Mouse (Mus musculus): Measurements from ENCODE around the gene Tnfrsf26. TPM values are rescaled to one million over a fixed set of nuclear protein-coding genes. Genes with fewer than 3 reads are reported as not detected.
A peak's percentile ranks its signal among the peaks of the same experiment; 100 is the strongest.

Tnfrsf26 gene
- total and polyA plus RNA-seq, 2 experiments from 2014 or later: 0.37 to 0.84 TPM

- Histone ChIP-seq H3K4me3 (ENCODE audit: low read depth, low read length) (peak overlapping the region; percentile 75), H3K4me2 (ENCODE audit: low read depth, low read length) (peak overlapping the region; percentile 69), H3K36me3 (replicated peaks; ENCODE audit: control insufficient read depth, insufficient read depth, low read length) (no peaks in the 10 kb centered on the region), H3K27me3 (ENCODE audit: control insufficient read depth, insufficient read depth, low read length) (no peaks in the 10 kb centered on the region), H3K4me1 (ENCODE audit: control insufficient read depth, insufficient read depth) (peaks cover 8% of the 10 kb centered on the region), H3K27ac (ENCODE audit: low read depth) (no peak overlapping the region; the same call in 1 of the 2 replicates), H3K9ac (replicated peaks; ENCODE audit: low read depth, low read length) (peak overlapping the region; percentile 75; the same call in 1 of the 2 replicates), H3K9me3 (replicated peaks; ENCODE audit: control insufficient read depth, low read length) (no peaks in the 10 kb centered on the region)
- DNase-seq (ENCODE audit: low spot score): no peak
- TF ChIP-seq EP300 (IDR thresholded peaks at IDR 0.05; ENCODE audit: low read depth) (no peak), CTCF (IDR thresholded peaks at IDR 0.05; ENCODE audit: low read depth) (no peak)
- WGBS: 8% methylated on average over 15 of the region's 15 CpGs
- ATAC-seq (ENCODE audit: insufficient read depth, low read depth): no peak
Measured at GRCm38 (mm10) chr7:143600231-143600740, 28.2 kb downstream of the Tnfrsf26 start.

GRCm38 (mm10) chr7:143599428-143600230 is 28.9 kb downstream of the Tnfrsf26 start, which contains the start of gene Cars:
Gene Cars, minus strand, starts transcription at chr7:143600090.
- peaks cover 8% of the 10 kb centered on the region for H3K4me1 ChIP-seq (ENCODE audit: control insufficient read depth, insufficient read depth)
- no peaks in the 10 kb centered on the region for H3K36me3 ChIP-seq (replicated peaks; ENCODE audit: control insufficient read depth, insufficient read depth, low read length)
- no peaks in the 10 kb centered on the region for H3K27me3 ChIP-seq (ENCODE audit: control insufficient read depth, insufficient read depth, low read length)
- H3K4me2 ChIP-seq (ENCODE audit: low read depth, low read length): peak within 1 kb of the TSS; percentile 69
- whole genome bisulfite sequencing: 1% methylated on average over 35 of the region's 35 CpGs
- peak; percentile 96 for ATAC-seq (ENCODE audit: insufficient read depth, low read depth)
- H3K4me3 ChIP-seq (ENCODE audit: low read depth, low read length): peak within 1 kb of the TSS; percentile 75
- H3K9me3 ChIP-seq (replicated peaks; ENCODE audit: control insufficient read depth, low read length): no peaks in the 10 kb centered on the region
- H3K27ac ChIP-seq (ENCODE audit: low read depth): peak within 1 kb of the TSS; percentile 18
- H3K9ac ChIP-seq (replicated peaks; ENCODE audit: low read depth, low read length): peak within 1 kb of the TSS; percentile 75
- TF ChIP-seq EP300 (IDR thresholded peaks at IDR 0.05; ENCODE audit: low read depth) (no peak), CTCF (IDR thresholded peaks at IDR 0.05; ENCODE audit: low read depth) (no peak)
- peak; percentile 93 for DNase-seq (ENCODE audit: low spot score)

- no peak for TF ChIP-seq CTCF (IDR thresholded peaks at IDR 0.05; ENCODE audit: low read depth)
- TF ChIP-seq EP300 (IDR thresholded peaks at IDR 0.05; ENCODE audit: low read depth): no peak
- Histone ChIP-seq H3K9ac (replicated peaks; ENCODE audit: low read depth, low read length) (no peak overlapping the region), H3K4me3 (ENCODE audit: low read depth, low read length) (no peak overlapping the region), H3K27ac (ENCODE audit: low read depth) (no peak overlapping the region), H3K4me2 (ENCODE audit: low read depth, low read length) (no peak overlapping the region), H3K9me3 (replicated peaks; ENCODE audit: control insufficient read depth, low read length) (no peaks in the 10 kb centered on the region), H3K4me1 (ENCODE audit: control insufficient read depth, insufficient read depth) (peaks cover 8% of the 10 kb centered on the region), H3K27me3 (ENCODE audit: control insufficient read depth, insufficient read depth, low read length) (no peaks in the 10 kb centered on the region), H3K36me3 (replicated peaks; ENCODE audit: control insufficient read depth, insufficient read depth, low read length) (0 out of 2 replicates have a peak, but pooled peaks cover 13% of the 10 kb centered on the region)
- WGBS: 43% methylated on average over 5 of the region's 5 CpGs
- ATAC-seq (ENCODE audit: insufficient read depth, low read depth): no peak
- no peak for DNase-seq (ENCODE audit: low spot score)
Measured at GRCm38 (mm10) chr7:143594865-143595264, 33.7 kb downstream of the Tnfrsf26 start.

GRCm38 (mm10) chr7:143592255-143592654 is 36.3 kb downstream of the Tnfrsf26 start:
- Histone ChIP-seq H3K4me2 (ENCODE audit: low read depth, low read length) (no peak overlapping the region), H3K36me3 (replicated peaks; ENCODE audit: control insufficient read depth, insufficient read depth, low read length) (peaks cover 24% of the 10 kb centered on the region; the same call in 1 of the 2 replicates), H3K4me3 (ENCODE audit: low read depth, low read length) (no peak overlapping the region), H3K4me1 (ENCODE audit: control insufficient read depth, insufficient read depth) (no peaks in the 10 kb centered on the region), H3K27ac (ENCODE audit: low read depth) (no peak overlapping the region), H3K9me3 (replicated peaks; ENCODE audit: control insufficient read depth, low read length) (no peaks in the 10 kb centered on the region), H3K27me3 (ENCODE audit: control insufficient read depth, insufficient read depth, low read length) (no peaks in the 10 kb centered on the region), H3K9ac (replicated peaks; ENCODE audit: low read depth, low read length) (no peak overlapping the region)
- no peak for ATAC-seq (ENCODE audit: insufficient read depth, low read depth)
- DNase-seq (ENCODE audit: low spot score): no peak
- TF ChIP-seq CTCF (IDR thresholded peaks at IDR 0.05; ENCODE audit: low read depth) (no peak), EP300 (IDR thresholded peaks at IDR 0.05; ENCODE audit: low read depth) (no peak)
- 91% methylated on average over 10 of the region's 10 CpGs for WGBS

- Histone ChIP-seq H3K9ac (replicated peaks; ENCODE audit: low read depth, low read length) (no peak overlapping the region), H3K9me3 (replicated peaks; ENCODE audit: control insufficient read depth, low read length) (no peaks in the 10 kb centered on the region), H3K27ac (ENCODE audit: low read depth) (no peak overlapping the region), H3K36me3 (replicated peaks; ENCODE audit: control insufficient read depth, insufficient read depth, low read length) (peaks cover 59% of the 10 kb centered on the region), H3K4me1 (ENCODE audit: control insufficient read depth, insufficient read depth) (no peaks in the 10 kb centered on the region), H3K4me2 (ENCODE audit: low read depth, low read length) (no peak overlapping the region), H3K27me3 (ENCODE audit: control insufficient read depth, insufficient read depth, low read length) (no peaks in the 10 kb centered on the region), H3K4me3 (ENCODE audit: low read depth, low read length) (no peak overlapping the region)
- ATAC-seq (ENCODE audit: insufficient read depth, low read depth): no peak
- TF ChIP-seq EP300 (IDR thresholded peaks at IDR 0.05; ENCODE audit: low read depth) (no peak), CTCF (IDR thresholded peaks at IDR 0.05; ENCODE audit: low read depth) (no peak)
- 69% methylated on average over 4 of the region's 4 CpGs for WGBS
- no peak for DNase-seq (ENCODE audit: low spot score)
Measured at GRCm38 (mm10) chr7:143588006-143588405, 40.5 kb downstream of the Tnfrsf26 start.
